Mouse (Mus musculus): ENCODE measurements at regions not wholly inside any gene's neighbourhood (a gene's known extent, or its start where the extent isn't known, plus 50 kb on each side); places are given as distances from the start of the nearest gene placed in this dataset.

DNA sequence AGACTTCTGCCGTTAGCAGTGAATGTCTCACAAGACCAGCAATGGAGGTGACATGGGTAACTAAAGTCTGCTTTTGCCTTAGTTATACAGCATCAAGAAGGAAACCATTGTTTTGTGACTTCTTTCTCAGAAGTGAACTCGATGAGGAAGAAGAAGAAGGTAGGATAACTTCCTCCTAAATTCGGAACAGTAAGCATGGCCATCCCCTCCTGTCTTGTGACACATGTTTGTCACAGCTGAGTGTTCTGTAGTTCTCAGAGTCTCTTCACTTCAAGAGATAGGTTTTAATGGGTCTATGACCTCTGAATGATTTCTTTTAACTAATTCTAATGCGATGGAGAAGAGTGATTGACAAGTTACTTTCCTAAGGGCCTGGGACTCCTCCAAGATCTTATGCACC, 79.3 kb upstream of the Zeb2 start:
- Histone ChIP-seq H3K36me3 (ENCODE audit: control insufficient read depth, insufficient read depth, low read length) (no peaks in the 10 kb centered on the region), H3K27me3 (ENCODE audit: control insufficient read depth, insufficient read depth, low read length) (no peaks in the 10 kb centered on the region), H3K27ac (ENCODE audit: low read depth, low read length) (no peak overlapping the region), H3K4me2 (ENCODE audit: low read depth, low read length, severe bottlenecking) (no peak overlapping the region), H3K4me3 (ENCODE audit: low read depth, low read length) (no peak overlapping the region), H3K9me3 (ENCODE audit: control insufficient read depth, low read length) (no peaks in the 10 kb centered on the region), H3K9ac (ENCODE audit: low read length) (no peak overlapping the region), H3K4me1 (replicated peaks; ENCODE audit: control insufficient read depth, insufficient read depth, low read length) (no peaks in the 10 kb centered on the region)
- 92% methylated on average over 4 of the region's 4 CpGs for WGBS
- DNase-seq (ENCODE audit: low spot score) (no peak), ATAC-seq (replicated peaks; ENCODE audit: low FRiP score) (no peak)

DNA sequence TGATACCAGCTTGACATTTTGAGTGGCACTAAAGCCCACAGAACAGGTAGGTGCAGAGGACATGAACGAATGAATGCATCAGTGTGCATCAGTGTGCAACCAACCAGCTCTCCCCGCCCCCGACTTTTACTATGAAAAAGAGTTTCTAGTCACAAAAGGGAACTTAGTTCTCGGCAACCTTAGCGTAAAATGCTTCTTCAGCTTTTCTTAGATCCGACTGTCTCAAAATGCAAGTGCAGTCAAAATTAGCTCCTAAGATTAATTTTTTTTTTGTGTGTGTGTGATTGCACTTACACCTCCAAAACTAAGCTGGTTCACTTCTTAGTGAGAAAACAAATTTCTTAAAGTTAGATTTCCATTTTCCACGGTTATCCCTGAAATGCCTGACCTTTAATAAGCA, 77.1 kb upstream of the Zeb2 start:
- 76% methylated on average over 7 of the region's 7 CpGs for WGBS
- H3K9me3 ChIP-seq (ENCODE audit: control insufficient read depth, low read length), result no peaks in the 10 kb centered on the region
- H3K36me3 ChIP-seq (ENCODE audit: control insufficient read depth, insufficient read depth, low read length), result no peaks in the 10 kb centered on the region
- no peak overlapping the region for H3K4me3 ChIP-seq (ENCODE audit: low read depth, low read length)
- ATAC-seq (replicated peaks; ENCODE audit: low FRiP score) (no peak), DNase-seq (ENCODE audit: low spot score) (no peak)
- H3K4me2 ChIP-seq (ENCODE audit: low read depth, low read length, severe bottlenecking), result no peak overlapping the region
- H3K4me1 ChIP-seq (replicated peaks; ENCODE audit: control insufficient read depth, insufficient read depth, low read length), result no peaks in the 10 kb centered on the region
- no peak overlapping the region for H3K27ac ChIP-seq (ENCODE audit: low read depth, low read length)
- H3K27me3 ChIP-seq (ENCODE audit: control insufficient read depth, insufficient read depth, low read length), result no peaks in the 10 kb centered on the region
- H3K9ac ChIP-seq (ENCODE audit: low read length), result no peak overlapping the region

DNA sequence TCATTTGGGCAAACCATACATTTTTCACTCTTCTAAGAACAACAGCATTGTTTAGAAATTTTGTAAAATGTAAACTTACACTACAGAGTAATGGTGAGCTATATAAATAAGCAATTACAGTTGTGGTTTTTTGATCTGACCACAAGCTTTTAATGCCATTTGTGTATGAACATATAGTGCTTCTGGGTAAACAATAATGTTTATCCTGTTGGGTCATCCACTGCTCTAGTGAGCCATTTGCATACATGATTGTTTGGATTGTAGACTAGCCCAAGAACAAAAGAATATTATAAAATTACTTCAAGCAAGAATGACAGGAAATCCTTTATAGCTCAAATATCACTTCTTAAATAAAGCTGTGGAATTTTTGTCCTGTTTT, 68.4 kb upstream of the Zeb2 start:
- ATAC-seq (replicated peaks; ENCODE audit: low FRiP score) (no peak), DNase-seq (ENCODE audit: low spot score) (no peak)
- Histone ChIP-seq H3K9me3 (ENCODE audit: control insufficient read depth, low read length) (no peaks in the 10 kb centered on the region), H3K4me1 (replicated peaks; ENCODE audit: control insufficient read depth, insufficient read depth, low read length) (peaks cover 19% of the 10 kb centered on the region), H3K9ac (ENCODE audit: low read length) (no peak overlapping the region), H3K36me3 (ENCODE audit: control insufficient read depth, insufficient read depth, low read length) (no peaks in the 10 kb centered on the region), H3K4me2 (ENCODE audit: low read depth, low read length, severe bottlenecking) (no peak overlapping the region), H3K27ac (ENCODE audit: low read depth, low read length) (peak overlapping the region; percentile 85; the same call in 1 of the 2 replicates), H3K27me3 (ENCODE audit: control insufficient read depth, insufficient read depth, low read length) (no peaks in the 10 kb centered on the region), H3K4me3 (ENCODE audit: low read depth, low read length) (no peak overlapping the region)

DNA sequence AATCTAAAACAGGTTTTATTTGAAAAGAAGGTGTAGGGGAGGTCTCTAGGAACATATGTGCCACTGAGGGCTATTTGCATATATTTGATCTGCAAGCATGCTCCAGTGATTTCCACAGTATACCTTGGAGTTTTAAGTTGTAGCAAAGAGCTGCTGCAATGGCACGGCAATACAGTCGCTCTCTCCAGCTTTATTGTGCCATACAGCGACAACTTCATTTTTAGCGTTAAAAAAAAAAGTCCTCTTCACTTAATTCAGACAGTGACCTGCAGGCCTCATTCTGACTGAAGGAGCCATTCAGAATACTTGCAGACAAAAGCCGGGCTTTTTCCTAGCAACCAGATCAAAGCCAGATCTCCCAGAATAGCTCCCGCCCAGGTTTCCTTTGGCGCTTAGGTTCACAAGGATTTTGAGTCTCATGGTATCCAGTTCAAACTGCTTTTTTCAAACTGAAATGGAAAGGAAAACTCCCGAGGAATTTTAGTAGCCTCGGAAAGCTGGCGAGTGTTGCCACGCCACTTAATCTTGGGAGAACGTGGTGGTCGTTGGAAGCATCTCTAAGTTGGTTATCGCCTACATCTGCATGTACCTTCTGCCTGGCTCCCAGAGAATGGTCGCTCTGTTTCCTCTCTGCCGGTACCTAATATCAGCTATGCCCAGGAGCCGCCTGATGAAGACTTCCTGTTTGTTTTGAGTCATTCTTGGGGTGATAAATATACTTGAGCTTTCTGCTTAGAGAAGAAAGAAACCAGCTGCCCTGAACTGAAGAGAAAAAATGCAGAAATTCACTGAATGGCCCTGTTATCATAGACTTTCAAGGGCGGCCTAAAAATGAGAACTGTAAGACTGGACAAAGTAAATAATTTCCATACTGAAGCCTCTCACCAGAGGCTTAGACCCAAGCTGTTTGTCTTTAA, 67.8 kb upstream of the Zeb2 start:
- 0 out of 2 replicates have a peak overlapping the region, but pooled peaks have one; percentile 1 for H3K4me3 ChIP-seq (ENCODE audit: low read depth, low read length)
- peak overlapping the region; percentile 85 for H3K27ac ChIP-seq (ENCODE audit: low read depth, low read length)
- H3K4me1 ChIP-seq (replicated peaks; ENCODE audit: control insufficient read depth, insufficient read depth, low read length), result peaks cover 19% of the 10 kb centered on the region
- DNase-seq (ENCODE audit: low spot score), result peak; percentile 64
- peak; percentile 79 for ATAC-seq (replicated peaks; ENCODE audit: low FRiP score)
- H3K36me3 ChIP-seq (ENCODE audit: control insufficient read depth, insufficient read depth, low read length), result no peaks in the 10 kb centered on the region
- H3K4me2 ChIP-seq (ENCODE audit: low read depth, low read length, severe bottlenecking), result peak overlapping the region; percentile 36
- 8% methylated on average over 18 of the region's 18 CpGs for WGBS
- no peaks in the 10 kb centered on the region for H3K9me3 ChIP-seq (ENCODE audit: control insufficient read depth, low read length)
- no peaks in the 10 kb centered on the region for H3K27me3 ChIP-seq (ENCODE audit: control insufficient read depth, insufficient read depth, low read length)
- H3K9ac ChIP-seq (ENCODE audit: low read length), result peak overlapping the region; percentile 49

DNA sequence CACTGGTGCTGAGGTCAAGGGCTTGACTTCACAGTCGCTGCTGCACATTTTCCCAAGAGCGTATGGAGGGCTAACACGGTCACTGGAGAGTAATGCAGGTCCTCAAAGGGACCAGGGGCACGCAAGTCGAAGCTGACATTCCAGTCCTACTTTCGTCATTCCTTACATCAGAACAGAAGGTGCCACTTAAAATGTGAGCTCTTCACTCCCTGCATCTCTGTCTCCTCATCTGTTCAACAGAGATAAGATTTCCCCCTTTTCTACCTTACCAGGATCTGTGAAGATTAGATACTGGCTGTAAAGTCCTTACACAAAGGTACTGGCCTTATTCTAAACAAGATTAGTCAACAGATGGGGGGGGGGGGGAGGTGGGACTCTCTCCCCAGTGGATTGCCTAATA, 67.0 kb upstream of the Zeb2 start:
- ATAC-seq (replicated peaks; ENCODE audit: low FRiP score) (peak; percentile 55), DNase-seq (ENCODE audit: low spot score) (no peak)
- 6% methylated on average over 6 of the region's 6 CpGs for WGBS
- H3K4me1 ChIP-seq (replicated peaks; ENCODE audit: control insufficient read depth, insufficient read depth, low read length), result peaks cover 19% of the 10 kb centered on the region
- no peaks in the 10 kb centered on the region for H3K9me3 ChIP-seq (ENCODE audit: control insufficient read depth, low read length)
- H3K9ac ChIP-seq (ENCODE audit: low read length), result no peak overlapping the region
- H3K4me2 ChIP-seq (ENCODE audit: low read depth, low read length, severe bottlenecking), result peak overlapping the region; percentile 36; the same call in 1 of the 2 replicates
- no peaks in the 10 kb centered on the region for H3K36me3 ChIP-seq (ENCODE audit: control insufficient read depth, insufficient read depth, low read length)
- H3K27ac ChIP-seq (ENCODE audit: low read depth, low read length), result no peak overlapping the region
- no peak overlapping the region for H3K4me3 ChIP-seq (ENCODE audit: low read depth, low read length)
- no peaks in the 10 kb centered on the region for H3K27me3 ChIP-seq (ENCODE audit: control insufficient read depth, insufficient read depth, low read length)

DNA sequence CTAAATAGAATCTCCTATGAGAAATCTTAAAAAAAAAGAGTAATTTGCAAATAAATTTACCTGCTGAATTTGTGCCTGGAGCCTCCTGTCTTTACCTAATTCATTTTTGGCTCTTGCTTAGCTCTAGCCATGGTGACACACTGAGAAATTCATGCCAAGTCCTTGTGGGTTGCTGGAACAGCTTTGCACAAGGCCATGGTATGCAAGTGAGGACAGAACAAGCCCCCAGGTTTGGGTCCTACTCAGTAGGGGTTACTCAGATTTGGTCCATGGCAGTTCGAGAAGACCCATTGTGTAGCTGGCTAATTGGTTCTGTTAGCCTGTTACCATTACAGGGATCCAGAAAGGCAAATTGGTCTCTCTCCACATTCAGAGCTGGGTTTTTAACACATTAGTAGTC, 65.7 kb upstream of the Zeb2 start:
- no peak for ATAC-seq (replicated peaks; ENCODE audit: low FRiP score)
- Histone ChIP-seq H3K4me3 (ENCODE audit: low read depth, low read length) (no peak overlapping the region), H3K27ac (ENCODE audit: low read depth, low read length) (no peak overlapping the region), H3K27me3 (ENCODE audit: control insufficient read depth, insufficient read depth, low read length) (no peaks in the 10 kb centered on the region), H3K9me3 (ENCODE audit: control insufficient read depth, low read length) (no peaks in the 10 kb centered on the region), H3K36me3 (ENCODE audit: control insufficient read depth, insufficient read depth, low read length) (no peaks in the 10 kb centered on the region), H3K9ac (ENCODE audit: low read length) (no peak overlapping the region), H3K4me2 (ENCODE audit: low read depth, low read length, severe bottlenecking) (no peak overlapping the region), H3K4me1 (replicated peaks; ENCODE audit: control insufficient read depth, insufficient read depth, low read length) (peaks cover 19% of the 10 kb centered on the region)
- DNase-seq (ENCODE audit: low spot score), result no peak
- 31% methylated on average over 1 of the region's 1 CpGs for WGBS

DNA sequence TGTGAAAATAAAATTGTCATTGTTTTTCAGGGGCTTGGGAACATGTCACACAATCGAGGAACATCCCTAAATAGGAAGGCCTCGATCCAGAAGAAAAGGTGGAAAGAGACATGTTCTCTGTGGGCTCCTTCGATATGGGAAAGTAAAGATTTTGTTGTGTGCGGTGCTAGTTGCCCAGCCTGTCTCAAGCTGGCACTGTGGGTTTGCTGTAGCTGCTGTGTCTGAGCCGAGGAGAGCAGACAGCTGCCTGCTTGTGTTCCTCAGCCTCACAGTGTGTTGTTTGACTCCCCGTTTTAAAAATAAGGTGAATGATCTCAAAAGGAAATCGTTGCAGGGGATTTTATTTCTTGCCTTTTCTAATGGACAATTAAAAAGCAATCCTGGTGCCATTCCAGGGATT, 64.4 kb upstream of the Zeb2 start:
- Histone ChIP-seq H3K4me1 (replicated peaks; ENCODE audit: control insufficient read depth, insufficient read depth, low read length) (peaks cover 19% of the 10 kb centered on the region), H3K27ac (ENCODE audit: low read depth, low read length) (no peak overlapping the region), H3K9me3 (ENCODE audit: control insufficient read depth, low read length) (no peaks in the 10 kb centered on the region), H3K9ac (ENCODE audit: low read length) (no peak overlapping the region), H3K4me2 (ENCODE audit: low read depth, low read length, severe bottlenecking) (no peak overlapping the region), H3K27me3 (ENCODE audit: control insufficient read depth, insufficient read depth, low read length) (no peaks in the 10 kb centered on the region), H3K36me3 (ENCODE audit: control insufficient read depth, insufficient read depth, low read length) (no peaks in the 10 kb centered on the region), H3K4me3 (ENCODE audit: low read depth, low read length) (no peak overlapping the region)
- DNase-seq (ENCODE audit: low spot score), result no peak
- WGBS, result 67% methylated on average over 7 of the region's 7 CpGs
- no peak for ATAC-seq (replicated peaks; ENCODE audit: low FRiP score)

DNA sequence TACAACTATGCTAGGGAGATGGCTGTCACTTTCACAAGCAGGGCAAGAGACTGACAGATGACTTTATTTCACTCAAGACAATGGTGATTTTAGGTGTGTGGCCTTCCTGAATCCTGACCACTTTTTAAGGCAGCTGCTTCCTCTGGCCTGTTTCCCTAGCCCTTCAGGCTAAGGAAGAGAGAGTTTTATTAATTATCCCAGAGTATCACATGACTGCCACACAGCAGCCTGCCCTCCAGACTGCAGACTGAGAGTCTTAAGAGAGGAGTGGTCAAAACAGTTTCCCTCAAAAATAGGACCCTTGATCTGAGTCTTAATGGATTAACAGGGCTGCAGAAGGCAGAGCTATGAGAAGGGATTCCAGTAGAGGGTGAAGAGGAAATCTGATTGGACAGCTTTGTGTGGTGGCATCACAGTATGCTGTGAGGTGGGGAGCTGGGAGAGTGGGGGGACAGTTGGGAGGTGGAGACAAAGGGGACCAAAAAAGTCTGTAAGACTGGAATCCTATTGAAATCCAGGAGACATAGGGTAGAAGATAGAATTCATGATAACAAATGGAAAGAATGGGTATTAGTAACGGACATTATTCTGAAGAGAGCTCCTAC, 61.8 kb upstream of the Zeb2 start:
- no peaks in the 10 kb centered on the region for H3K9me3 ChIP-seq (ENCODE audit: control insufficient read depth, low read length)
- no peaks in the 10 kb centered on the region for H3K36me3 ChIP-seq (ENCODE audit: control insufficient read depth, insufficient read depth, low read length)
- no peak overlapping the region for H3K27ac ChIP-seq (ENCODE audit: low read depth, low read length)
- 83% methylated on average over 1 of the region's 1 CpGs for WGBS
- H3K4me2 ChIP-seq (ENCODE audit: low read depth, low read length, severe bottlenecking), result no peak overlapping the region
- no peak overlapping the region for H3K9ac ChIP-seq (ENCODE audit: low read length)
- peaks cover 6% of the 10 kb centered on the region; the same call in 1 of the 2 replicates for H3K4me1 ChIP-seq (replicated peaks; ENCODE audit: control insufficient read depth, insufficient read depth, low read length)
- ATAC-seq (replicated peaks; ENCODE audit: low FRiP score) (no peak), DNase-seq (ENCODE audit: low spot score) (no peak)
- no peak overlapping the region for H3K4me3 ChIP-seq (ENCODE audit: low read depth, low read length)
- no peaks in the 10 kb centered on the region for H3K27me3 ChIP-seq (ENCODE audit: control insufficient read depth, insufficient read depth, low read length)

All from forebrain, embryonic 11.5 days (tissue).